Mouse (Mus musculus) MEL (cell line): ENCODE results near the gene Acaca. TPM values are rescaled to one million over a fixed set of nuclear protein-coding genes. Genes with fewer than 3 reads are reported as not detected.

Source experiments
- DNase-seq: peaks from one replicate; pipeline ENCODE4 v3.0.0; 2011; ENCODE audit warnings: low read depth, low spot score
- H3K27ac ChIP-seq: 2 replicates; pipeline ENCODE4 v1.5.1; 2012; ENCODE audit warnings: low read depth, mild to moderate bottlenecking, control low read depth, low read length, moderate library complexity; ENCODE audit not compliant: control insufficient read depth
- H3K27me3 ChIP-seq, 2 experiments: fragments of 150-350 bp in 1 of 2; sonication (generic) in 1 of 2; 2 replicates each; pipeline ENCODE4 v1.6.1; 2012; ENCODE audit warnings: low read length in 2 of 2, mild to moderate bottlenecking in 2 of 2, improper control_type of control experiment in 1 of 2, moderate library complexity in 1 of 2; ENCODE audit not compliant: insufficient read depth in 2 of 2, control insufficient read depth in 1 of 2
- H3K36me3 ChIP-seq, 2 experiments: 2 replicates each; pipeline ENCODE4 v1.6.1; 2012 to 2014; ENCODE audit warnings: low read length in 2 of 2, improper control_type of control experiment in 1 of 2, inconsistent platforms in 1 of 2, mild to moderate bottlenecking in 1 of 2; ENCODE audit not compliant: insufficient read depth in 2 of 2, control insufficient read depth in 1 of 2
- H3K4me1 ChIP-seq, 2 experiments: fragments of 150-350 bp in 1 of 2; sonication (generic) in 1 of 2; 2 replicates each; pipeline ENCODE4 v1.6.1; 2012; ENCODE audit warnings: low read length in 2 of 2, improper control_type of control experiment in 1 of 2, mild to moderate bottlenecking in 1 of 2; ENCODE audit not compliant: insufficient read depth in 2 of 2, control insufficient read depth in 1 of 2
- H3K4me3 ChIP-seq, 2 experiments: fragments of 150-350 bp in 1 of 2; sonication (generic) in 1 of 2; 2 replicates each; pipeline ENCODE4 v1.5.1; 2012; ENCODE audit warnings: low read depth in 2 of 2, low read length in 2 of 2, mild to moderate bottlenecking in 2 of 2, moderate library complexity in 2 of 2, control low read depth in 1 of 2, improper control_type of control experiment in 1 of 2; ENCODE audit not compliant: control insufficient read depth in 1 of 2, insufficient read depth in 1 of 2
- H3K79me2 ChIP-seq: 2 replicates; pipeline ENCODE4 v1.6.1; 2012; ENCODE audit warnings: mild to moderate bottlenecking, low read length, moderate library complexity; ENCODE audit not compliant: control insufficient read depth, poor library complexity, insufficient read depth
- H3K9ac ChIP-seq: 2 replicates; pipeline ENCODE4 v1.6.1; 2012; ENCODE audit warnings: low read depth, mild to moderate bottlenecking, control low read depth, low read length, moderate library complexity; ENCODE audit not compliant: control insufficient read depth, poor library complexity, severe bottlenecking
- H3K9me3 ChIP-seq: fragments of 150-350 bp; sonication (generic); replicated peaks from 2 replicates; pipeline ENCODE4 v1.6.1; 2012; ENCODE audit warnings: mild to moderate bottlenecking, low read length, improper control_type of control experiment, moderate library complexity; ENCODE audit not compliant: insufficient read depth
- BHLHE40 ChIP-seq: IDR thresholded peaks from 2 replicates; pipeline ENCODE4 v1.6.1; 2012; ENCODE audit warnings: low read depth, mild to moderate bottlenecking, inconsistent platforms, low read length, improper control_type of control experiment, borderline replicate concordance
- CHD1 ChIP-seq: IDR thresholded peaks from 2 replicates; pipeline ENCODE4 v1.6.1; 2012; ENCODE audit warnings: low read depth, mild to moderate bottlenecking, inconsistent platforms, low read length, improper control_type of control experiment
- CHD2 ChIP-seq: IDR thresholded peaks from 2 replicates; pipeline ENCODE4 v1.6.1; 2011; ENCODE audit warnings: low read length, improper control_type of control experiment
- CTCF ChIP-seq, 3 experiments: IDR thresholded peaks in 2 of 3; conservative IDR thresholded peaks in 1 of 3; 2 replicates each; pipeline ENCODE4 v1.5.1; 2011 to 2012; ENCODE audit warnings: low read length in 3 of 3, low read depth in 2 of 3, mild to moderate bottlenecking in 2 of 3, improper control_type of control experiment in 1 of 3, inconsistent platforms in 1 of 3, mixed read lengths in 1 of 3, moderate library complexity in 1 of 3; ENCODE audit not compliant: control insufficient read depth in 1 of 3, insufficient read depth in 1 of 3, poor library complexity in 1 of 3, severe bottlenecking in 1 of 3
- E2F4 ChIP-seq: IDR thresholded peaks from 2 replicates; pipeline ENCODE4 v1.6.1; 2011; ENCODE audit warnings: low read depth, low read length, improper control_type of control experiment, borderline replicate concordance
- EP300 ChIP-seq, 2 experiments: IDR thresholded peaks; 2 replicates each; pipeline ENCODE4 v1.6.1; 2011; ENCODE audit warnings: improper control_type of control experiment in 2 of 2, low read length in 2 of 2, low read depth in 1 of 2, mild to moderate bottlenecking in 1 of 2
- HCFC1 ChIP-seq: IDR thresholded peaks from 2 replicates; pipeline ENCODE4 v1.6.1; 2012; ENCODE audit warnings: low read depth, mild to moderate bottlenecking, inconsistent platforms, low read length, improper control_type of control experiment, moderate library complexity
- JUND ChIP-seq: IDR thresholded peaks from 2 replicates; pipeline ENCODE4 v1.6.1; 2011; ENCODE audit warnings: low read depth, mild to moderate bottlenecking, improper control_type of control experiment, low read length
- KAT2A ChIP-seq: conservative IDR thresholded peaks from 2 replicates; pipeline ENCODE4 v1.6.1; 2012; ENCODE audit warnings: low read depth, low read length, improper control_type of control experiment, inconsistent platforms
- MAZ ChIP-seq: IDR thresholded peaks from 2 replicates; pipeline ENCODE4 v1.6.1; 2012; ENCODE audit warnings: low read depth, mild to moderate bottlenecking, inconsistent platforms, low read length, improper control_type of control experiment
- MEF2A ChIP-seq: IDR thresholded peaks from 2 replicates; pipeline ENCODE4 v1.6.1; 2014; ENCODE audit warnings: low read depth, mild to moderate bottlenecking, inconsistent platforms, low read length, improper control_type of control experiment; ENCODE audit not compliant: poor library complexity, insufficient replicate concordance, severe bottlenecking; ENCODE audit errors: extremely low read depth
- MYC ChIP-seq: IDR thresholded peaks from 2 replicates; pipeline ENCODE4 v1.6.1; 2011; ENCODE audit warnings: low read depth, mild to moderate bottlenecking, low read length, improper control_type of control experiment, moderate library complexity
- NELFE ChIP-seq: IDR thresholded peaks from 2 replicates; pipeline ENCODE4 v1.6.1; 2011; ENCODE audit warnings: low read depth, low read length, improper control_type of control experiment
- NRF1 ChIP-seq: IDR thresholded peaks from 2 replicates; pipeline ENCODE4 v1.6.1; 2014; ENCODE audit warnings: low read depth, mild to moderate bottlenecking, inconsistent platforms, low read length, improper control_type of control experiment, moderate library complexity; ENCODE audit not compliant: poor library complexity, insufficient read depth, severe bottlenecking
- SIN3A ChIP-seq: IDR thresholded peaks from 2 replicates; pipeline ENCODE4 v1.6.1; 2012; ENCODE audit warnings: low read length, improper control_type of control experiment, inconsistent platforms
- TAL1 ChIP-seq: IDR thresholded peaks from 2 replicates; pipeline ENCODE4 v1.6.1; 2012; ENCODE audit warnings: mild to moderate bottlenecking, inconsistent platforms, low read length, moderate library complexity, mixed read lengths
- TBP ChIP-seq: IDR thresholded peaks from 2 replicates; pipeline ENCODE4 v1.8.0; 2011; ENCODE audit warnings: low read depth, low read length, improper control_type of control experiment
- UBTF ChIP-seq: IDR thresholded peaks from 2 replicates; pipeline ENCODE4 v1.6.1; 2012; ENCODE audit warnings: low read depth, mild to moderate bottlenecking, inconsistent platforms, low read length, improper control_type of control experiment, moderate library complexity, borderline replicate concordance; ENCODE audit not compliant: insufficient read depth
- USF1 ChIP-seq: IDR thresholded peaks from 2 replicates; pipeline ENCODE4 v1.6.1; 2014; ENCODE audit warnings: low read depth, mild to moderate bottlenecking, inconsistent platforms, low read length, improper control_type of control experiment, moderate library complexity
- USF2 ChIP-seq, 2 experiments: IDR thresholded peaks; 2 replicates each; pipeline ENCODE4 v1.6.1; 2011 to 2012; ENCODE audit warnings: improper control_type of control experiment in 2 of 2, low read length in 2 of 2, borderline replicate concordance in 1 of 2, inconsistent platforms in 1 of 2, low read depth in 1 of 2, mild to moderate bottlenecking in 1 of 2; ENCODE audit not compliant: insufficient read depth in 1 of 2
- ZC3H11A ChIP-seq: IDR thresholded peaks from 2 replicates; pipeline ENCODE4 v1.6.1; 2012; ENCODE audit warnings: low read depth, mild to moderate bottlenecking, inconsistent platforms, low read length, improper control_type of control experiment
- ZKSCAN1 ChIP-seq: IDR thresholded peaks from 2 replicates; pipeline ENCODE4 v1.6.1; 2012; ENCODE audit warnings: low read depth, mild to moderate bottlenecking, inconsistent platforms, low read length, improper control_type of control experiment, moderate library complexity
- ZMIZ1 ChIP-seq: IDR thresholded peaks from 2 replicates; pipeline ENCODE4 v1.6.1; 2012; ENCODE audit warnings: low read depth, mild to moderate bottlenecking, inconsistent platforms, low read length, improper control_type of control experiment, moderate library complexity
- ZNF384 ChIP-seq: IDR thresholded peaks from 2 replicates; pipeline ENCODE4 v1.6.1; 2012; ENCODE audit warnings: low read depth, mild to moderate bottlenecking, inconsistent platforms, low read length, improper control_type of control experiment
- polyA plus RNA-seq, 2 experiments: library from polyadenylated mRNA; stranded (reverse) in 1 of 2; unstranded in 1 of 2; fragments of >175 nt in 1 of 2; fragments of >200 nt in 1 of 2; gene quantifications; 2 replicates each; pipeline versions ENCODE4 v1.2.1 to v1.2.4; 2012; ENCODE audit warnings: low replicate concordance in 2 of 2, low read depth in 1 of 2; ENCODE audit not compliant: insufficient read length in 2 of 2, insufficient read depth in 1 of 2, missing spikeins in 1 of 2
- total RNA-seq: library from RNA; depleted of rRNA; stranded (reverse); fragments of 300-350 nt; gene quantifications from 2 replicates; pipeline ENCODE4 v1.2.3, GENCODE M21; 2012

Acaca gene
- total and polyA plus RNA-seq, 3 experiments: 32.0 to 52.0 (median 33.9) TPM

DNA sequence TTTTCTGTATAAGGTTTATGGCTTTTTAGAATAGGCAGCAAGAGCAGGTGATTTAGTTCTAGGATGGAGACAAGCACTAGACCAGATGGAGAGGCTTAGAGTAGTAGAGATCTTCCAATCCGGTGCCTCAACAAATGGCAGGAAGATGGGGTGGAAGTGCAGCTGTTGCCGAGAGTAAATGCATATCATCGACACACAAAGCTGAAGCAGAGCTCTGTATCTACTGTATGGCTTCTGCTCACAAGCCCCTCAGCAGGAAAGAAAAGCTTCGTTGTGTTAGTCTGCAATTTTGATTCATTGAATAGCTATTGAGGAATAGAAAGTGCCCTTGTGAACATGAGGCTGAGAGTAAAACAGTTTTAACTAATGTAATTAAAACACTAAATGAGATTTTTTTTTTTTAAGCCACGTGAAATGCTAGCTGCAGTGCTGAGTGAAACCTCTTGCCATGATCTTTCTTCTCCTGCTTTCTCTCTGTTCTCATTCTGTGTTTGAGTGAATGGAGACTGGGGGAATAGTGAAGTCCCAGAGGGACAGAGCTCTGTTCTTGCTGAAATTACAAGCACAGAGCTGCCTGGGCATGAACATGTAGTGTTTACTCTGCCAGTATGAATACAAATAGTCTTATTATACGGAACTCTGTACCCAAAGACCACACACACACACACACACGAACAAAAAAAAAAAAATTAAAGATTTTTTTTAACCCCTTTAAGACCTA, 194.7 kb downstream of the Acaca start:
- Histone ChIP-seq H3K9me3 (no peaks in the 10 kb centered on the region), H3K27ac (no peak overlapping the region), H3K4me1 (no peaks in the 10 kb centered on the region), H3K36me3 (peaks cover 0 to 23% of the 10 kb centered on the region in 2 experiments; a peak in 2 of 4 replicates), H3K4me3 (no peak overlapping the region), H3K9ac (no peak overlapping the region), H3K79me2 (no peaks in the 10 kb centered on the region), H3K27me3 (no peaks in the 10 kb centered on the region)
- no peak for TF ChIP-seq ZC3H11A
- TF ChIP-seq ZKSCAN1: no peak
- TF ChIP-seq USF2 (IDR thresholded peaks at IDR 0.05; ENCODE audit: borderline replicate concordance in 1 of 2, insufficient read depth in 1 of 2, low read depth in 1 of 2, low read length in 2 of 2): no peak
- no peak for TF ChIP-seq CHD2
- no peak for TF ChIP-seq TAL1
- TF ChIP-seq CTCF (IDR thresholded peaks at IDR 0.05 in 2 of 3, conservative IDR thresholded peaks at IDR 0.05 in 1 of 3; ENCODE audit: control insufficient read depth in 1 of 3, insufficient read depth in 1 of 3, low read depth in 2 of 3, low read length in 3 of 3, poor library complexity in 1 of 3, severe bottlenecking in 1 of 3): no peak
- TF ChIP-seq BHLHE40: no peak
- no peak for TF ChIP-seq USF1
- TF ChIP-seq TBP: no peak
- no peak for TF ChIP-seq ZNF384
- TF ChIP-seq UBTF: no peak
- TF ChIP-seq CHD1: no peak
- no peak for TF ChIP-seq ZMIZ1
- no peak for TF ChIP-seq MAZ
- no peak for TF ChIP-seq EP300 (IDR thresholded peaks at IDR 0.05; ENCODE audit: low read depth in 1 of 2, low read length in 2 of 2)
- TF ChIP-seq HCFC1: no peak
- no peak for TF ChIP-seq E2F4
- no peak for TF ChIP-seq NELFE
- TF ChIP-seq MYC: no peak
- no peak for TF ChIP-seq NRF1
- no peak for DNase-seq

GRCm38 (mm10) chr11:84327086-84327485, 197.6 kb downstream of the Acaca start:
- Histone ChIP-seq H3K79me2 (no peaks in the 10 kb centered on the region), H3K9me3 (no peaks in the 10 kb centered on the region), H3K36me3 (peaks cover 6 to 17% of the 10 kb centered on the region in 2 experiments), H3K4me3 (no peak overlapping the region), H3K4me1 (peaks cover 0 to 6% of the 10 kb centered on the region in 2 experiments; a peak in 2 of 4 replicates), H3K9ac (no peak overlapping the region), H3K27me3 (no peaks in the 10 kb centered on the region), H3K27ac (no peak overlapping the region)
- DNase-seq: no peak
- TF ChIP-seq CTCF (IDR thresholded peaks at IDR 0.05 in 2 of 3, conservative IDR thresholded peaks at IDR 0.05 in 1 of 3; ENCODE audit: control insufficient read depth in 1 of 3, insufficient read depth in 1 of 3, low read depth in 2 of 3, low read length in 3 of 3, poor library complexity in 1 of 3, severe bottlenecking in 1 of 3): peak in 1 of 3 experiments; percentile 1; a peak in 1 of 6 replicates
- TF ChIP-seq KAT2A: no peak
- TF ChIP-seq MEF2A: no peak
- TF ChIP-seq ZC3H11A: no peak
- TF ChIP-seq HCFC1: no peak
- no peak for TF ChIP-seq SIN3A
- no peak for TF ChIP-seq JUND
- no peak for TF ChIP-seq USF1
